Mouse (Mus musculus) right cerebral cortex, postnatal 14 days (tissue): ENCODE measurements around the gene Olfr78.

Source experiments
- DNase-seq: peaks from one replicate; pipeline ENCODE4 v3.0.0; 2022

Olfr78 gene

GRCm38 (mm10) chr7:102759266-102759665 lies at the start of gene Olfr78, which contains the start of gene Olfr560:
Gene Olfr78 (minus strand): TSS chr7:102759471.
Gene Olfr560 (minus strand): TSS chr7:102759366.
- DNase-seq: no peak

- DNase-seq: no peak
Measured at GRCm38 (mm10) chr7:102803180-102803579, 43.9 kb upstream of the Olfr78 start, which contains the start of gene Olfr564. Gene Olfr564 (plus strand): TSS chr7:102803480.

- DNase-seq: no peak
Measured at GRCm38 (mm10) chr7:102770921-102771320, 11.7 kb upstream of the Olfr78 start, which contains the start of gene Olfr561. Gene Olfr561 (plus strand): TSS chr7:102771221.

- DNase-seq: no peak
Measured at GRCm38 (mm10) chr7:102752086-102752485, 7.2 kb downstream of the Olfr78 start.

- DNase-seq: no peak
Measured at GRCm38 (mm10) chr7:102737705-102738104, 21.6 kb downstream of the Olfr78 start.

DNA sequence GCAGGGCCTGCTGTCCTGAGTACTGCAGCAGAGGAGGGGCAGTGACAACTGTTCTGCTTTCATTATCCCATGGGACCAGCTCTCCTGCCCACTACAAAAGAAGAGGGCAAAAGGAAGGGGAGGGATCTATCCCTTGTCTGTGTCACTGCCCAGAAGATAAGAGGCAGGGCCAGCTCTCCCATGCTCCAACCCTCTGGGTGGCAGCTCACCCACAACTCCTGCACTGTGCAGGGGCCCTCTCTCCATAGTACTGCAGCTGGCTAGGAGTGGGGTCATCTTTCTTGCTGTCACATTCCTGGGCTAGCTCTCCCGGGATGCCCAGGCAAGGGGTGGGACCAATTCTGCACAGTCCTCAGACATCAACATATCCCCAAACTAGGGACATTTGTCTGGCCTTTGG lies 25.5 kb downstream of the Olfr78 start:
- DNase-seq: no peak

DNA sequence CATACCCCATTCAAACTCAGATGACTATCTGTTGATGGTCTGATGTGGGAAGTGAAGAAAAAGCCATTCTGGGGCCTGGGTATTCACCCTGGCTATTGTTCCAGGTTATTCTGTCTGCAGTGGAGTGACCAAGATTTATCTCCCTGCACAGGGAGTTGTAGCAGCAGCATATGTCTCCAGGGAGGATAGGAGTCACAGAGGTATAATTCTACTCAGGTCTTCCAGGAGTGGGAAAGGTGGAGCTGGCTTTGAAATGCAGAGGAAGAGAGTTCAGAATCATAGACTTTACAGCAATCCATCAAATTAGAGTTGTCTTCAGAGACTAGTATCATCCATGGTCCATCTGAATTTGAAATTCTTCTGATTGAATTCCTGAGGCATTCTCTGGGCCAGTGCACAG lies 31.9 kb downstream of the Olfr78 start, which contains the start of gene Olfr559:
TSS of gene Olfr559 (minus strand) at position 101 of the 400 bp plus-strand sequence.
- DNase-seq: no peak

DNA sequence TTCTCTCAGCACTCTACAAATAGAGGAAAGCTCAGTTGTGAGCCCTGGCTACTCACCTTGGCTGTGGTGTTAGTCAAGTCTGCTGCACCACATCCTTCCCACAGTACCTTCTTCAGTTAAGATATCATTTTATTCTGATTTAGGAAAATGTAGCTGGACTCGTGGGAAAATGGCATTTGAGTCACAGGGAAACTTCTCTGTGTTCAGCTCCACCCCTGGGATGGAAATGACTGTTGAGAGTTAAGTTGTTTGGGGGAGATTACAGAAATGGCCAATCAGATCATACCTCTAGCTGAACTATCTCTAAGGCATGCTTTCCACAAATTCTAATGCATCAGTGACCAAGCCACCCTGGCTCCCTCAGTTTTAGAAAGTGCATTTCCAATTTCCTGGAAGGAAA lies 40.3 kb downstream of the Olfr78 start, which contains the start of gene Olfr33:
TSS of gene Olfr33 (minus strand) at position 101 of the 400 bp plus-strand sequence.
- DNase-seq: no peak

DNA sequence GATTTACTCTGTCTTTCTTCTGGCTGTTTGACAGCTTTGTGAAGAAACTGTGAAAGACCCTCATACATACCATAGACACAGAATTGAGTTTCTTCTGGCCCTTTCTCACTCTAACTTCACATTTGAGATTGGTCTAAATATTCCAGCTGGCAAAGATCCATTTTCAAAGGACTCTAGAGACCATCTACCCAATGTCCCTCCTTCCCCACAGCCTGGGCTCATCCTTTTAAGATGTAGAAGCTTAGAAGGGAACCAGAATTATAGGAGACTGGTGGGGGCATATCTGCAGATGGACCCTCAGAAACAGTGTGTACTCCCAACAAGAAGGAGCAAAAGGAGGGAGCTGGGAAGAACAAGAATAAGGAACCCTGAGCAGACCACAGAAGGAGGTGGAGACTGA lies 57.4 kb downstream of the Olfr78 start, which contains the start of gene Olfr558:
TSS of gene Olfr558 (plus strand) at position 301 of the 400 bp plus-strand sequence.
- no peak for DNase-seq

DNA sequence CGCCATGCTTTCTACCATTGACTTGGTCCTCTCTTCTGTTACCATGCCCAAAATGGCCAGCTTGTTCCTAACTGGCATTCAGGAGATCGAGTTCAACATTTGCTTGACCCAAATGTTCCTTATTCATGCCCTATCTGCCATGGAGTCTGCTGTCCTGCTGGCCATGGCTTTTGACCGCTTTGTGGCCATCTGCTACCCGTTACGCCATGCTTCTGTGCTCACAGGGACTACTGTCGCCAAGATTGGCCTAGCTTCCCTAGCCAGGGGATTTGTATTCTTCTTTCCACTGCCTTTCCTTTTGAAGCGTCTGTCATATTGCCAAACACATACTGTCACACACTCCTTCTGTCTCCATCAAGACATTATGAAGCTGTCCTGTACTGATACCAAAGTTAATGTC lies 60.8 kb downstream of the Olfr78 start:
- DNase-seq: no peak

- DNase-seq: peak; percentile 13
Measured at GRCm38 (mm10) chr7:102695358-102696125, 63.7 kb downstream of the Olfr78 start, which contains the start of gene Olfr557. Gene Olfr557 (plus strand): TSS chr7:102695910.
